Mouse (Mus musculus): Measurements from ENCODE around the gene Olfr750.

- TF ChIP-seq CTCF (IDR thresholded peaks at IDR 0.05; ENCODE audit: low read depth) = no peak
- TF ChIP-seq EP300 (optimal IDR thresholded peaks at IDR 0.05) = no peak
Observed at GRCm38 (mm10) chr14:51085086-51085485, 10.9 kb upstream of the Olfr750 start.

All from stomach, postnatal 0 days (tissue).